Mouse (Mus musculus): ENCODE measurements at regions not wholly inside any gene's neighbourhood (a gene's known extent, or its start where the extent isn't known, plus 50 kb on each side); places are given as distances from the start of the nearest gene placed in this dataset.
"Not testable (repeated sequence)": the region's sequence is repeated elsewhere in the genome, so short reads cannot be mapped to it uniquely, and the experiment has no call there.

- no peak for DNase-seq (ENCODE audit: low spot score in 2 of 2)
- intact Hi-C loops (cut with DNase I) = loop anchor here (10.0 kb wide), 1 partner anchor 406 kb away; no protein-coding TSS in a partner anchor
Observed at GRCm38 (mm10) chr17:83978858-83979470, 131.2 kb upstream of the Haao start.

DNA sequence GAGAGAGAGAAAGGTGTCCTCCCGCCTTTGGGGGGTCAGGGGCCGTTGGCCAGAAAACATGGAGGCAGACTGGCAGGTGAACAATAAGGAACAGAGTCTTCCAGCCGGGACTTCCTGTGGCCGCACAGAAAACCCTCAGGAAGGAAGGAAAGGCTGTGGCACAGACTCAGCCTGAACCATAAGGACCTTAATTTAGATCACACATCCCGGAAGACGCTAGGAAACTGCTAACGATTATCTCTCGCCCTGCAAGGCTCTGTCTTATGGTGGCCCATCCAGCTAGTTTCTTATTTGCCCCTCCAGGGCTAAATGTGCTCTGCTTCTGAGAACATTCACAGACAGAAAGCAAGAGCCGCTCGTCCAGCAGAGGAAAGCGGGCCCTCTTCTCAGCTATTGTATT lies 130.0 kb upstream of the Haao start:
- intact Hi-C loops (cut with DNase I) = loop anchor here (10.0 kb wide), 1 partner anchor 407 kb away; no protein-coding TSS in a partner anchor

DNA sequence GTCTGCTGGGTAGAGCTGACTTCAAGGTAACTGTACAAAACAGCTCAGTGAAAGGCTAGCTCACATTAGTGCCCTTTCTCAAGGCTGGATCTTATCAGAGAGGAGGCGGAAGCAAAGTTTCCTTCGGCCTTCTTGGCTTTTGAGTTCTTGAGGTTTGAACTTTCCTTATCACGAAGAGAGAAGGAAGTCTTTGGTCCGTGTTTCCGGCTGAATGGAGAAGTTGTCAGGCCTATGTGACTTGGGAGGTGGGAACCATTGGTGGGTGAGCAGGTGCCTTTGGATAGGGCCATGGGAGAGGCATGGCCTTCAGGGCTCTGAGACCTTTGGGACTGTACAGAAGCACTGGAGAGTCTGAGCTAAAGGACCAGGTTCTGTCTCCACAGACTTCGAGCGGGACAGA lies 128.1 kb upstream of the Haao start:
- DNase-seq (ENCODE audit: low spot score in 2 of 2) = no peak
- intact Hi-C loops (cut with DNase I) = loop anchor here (10.0 kb wide), 1 partner anchor 409 kb away; no protein-coding TSS in a partner anchor

More for the DNA sequence above, 130.0 kb upstream of the Haao start:
- no peak for DNase-seq (ENCODE audit: low spot score in 2 of 2)

- intact Hi-C loops (cut with DNase I) = loop anchor here (5.0 to 10.0 kb wide), 2 partner anchors 219 to 411 kb away; no protein-coding TSS in a partner anchor
- peak; percentile 37 to 53 for DNase-seq (ENCODE audit: low spot score in 2 of 2)
Observed at GRCm38 (mm10) chr17:83973461-83974350, 125.9 kb upstream of the Haao start.

GRCm38 (mm10) chr17:83972874-83973273 lies 125.1 kb upstream of the Haao start:
- intact Hi-C loops (cut with DNase I) = loop anchor here (5.0 to 10.0 kb wide), 2 partner anchors 219 to 412 kb away; no protein-coding TSS in a partner anchor
- DNase-seq (ENCODE audit: low spot score in 2 of 2) = no peak

- intact Hi-C loops (cut with DNase I) = loop anchor here (5.0 to 10.0 kb wide), 2 partner anchors 220 to 412 kb away; no protein-coding TSS in a partner anchor
Observed at GRCm38 (mm10) chr17:83972470-83972869, 124.7 kb upstream of the Haao start.

DNA sequence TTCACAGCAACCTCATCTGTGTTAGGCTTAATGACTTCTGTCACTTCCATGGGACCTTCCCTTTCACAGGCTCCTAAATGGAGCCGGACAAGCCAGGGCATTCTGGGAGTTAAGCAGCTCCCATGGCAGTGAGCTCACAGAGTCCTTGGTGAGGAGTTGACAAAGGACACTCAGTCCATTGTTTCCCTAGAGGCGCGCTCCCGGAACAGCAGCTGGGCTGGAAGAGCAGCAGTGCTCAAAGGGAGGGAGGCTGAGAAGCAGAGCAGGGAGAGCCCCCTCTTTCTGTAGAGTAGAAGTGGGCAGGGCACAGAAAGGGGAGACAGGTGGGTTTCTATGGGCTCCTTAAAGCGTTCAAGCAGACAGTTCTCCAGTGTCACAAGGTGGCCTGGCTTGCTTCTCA lies 124.3 kb upstream of the Haao start:
- no peak for DNase-seq (ENCODE audit: low spot score in 2 of 2)
- intact Hi-C loops (cut with DNase I) = loop anchor here (5.0 to 10.0 kb wide), 2 partner anchors 220 to 413 kb away; no protein-coding TSS in a partner anchor

More at GRCm38 (mm10) chr17:83972470-83972869, 124.7 kb upstream of the Haao start:
- DNase-seq (ENCODE audit: low spot score in 2 of 2) = no peak

GRCm38 (mm10) chr17:83969407-83969826 lies 121.7 kb upstream of the Haao start:
- intact Hi-C loops (cut with DNase I) = no loop called here
- DNase-seq (ENCODE audit: low spot score in 2 of 2) = no peak

DNA sequence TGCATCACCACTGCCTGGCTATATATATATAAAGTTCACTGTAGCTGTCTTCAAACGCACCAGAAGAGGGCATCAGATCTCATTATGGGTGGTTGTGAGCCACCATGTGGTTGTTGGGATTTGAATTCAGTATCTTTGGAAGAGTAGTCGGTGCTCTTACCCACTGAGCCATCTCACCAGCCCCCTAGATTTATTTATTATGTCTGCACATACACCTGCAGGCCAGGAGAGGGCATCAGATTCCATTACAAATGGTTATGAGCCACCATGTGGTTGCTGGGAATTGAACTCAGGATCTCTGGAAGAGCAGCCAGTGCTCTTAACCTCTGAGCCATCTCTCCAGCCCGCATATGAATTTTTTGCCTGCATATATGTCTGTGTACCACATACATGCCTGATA lies 120.4 kb upstream of the Haao start:
- DNase-seq (ENCODE audit: low spot score in 2 of 2); intact Hi-C loops (cut with DNase I): not testable (repeated sequence)

DNA sequence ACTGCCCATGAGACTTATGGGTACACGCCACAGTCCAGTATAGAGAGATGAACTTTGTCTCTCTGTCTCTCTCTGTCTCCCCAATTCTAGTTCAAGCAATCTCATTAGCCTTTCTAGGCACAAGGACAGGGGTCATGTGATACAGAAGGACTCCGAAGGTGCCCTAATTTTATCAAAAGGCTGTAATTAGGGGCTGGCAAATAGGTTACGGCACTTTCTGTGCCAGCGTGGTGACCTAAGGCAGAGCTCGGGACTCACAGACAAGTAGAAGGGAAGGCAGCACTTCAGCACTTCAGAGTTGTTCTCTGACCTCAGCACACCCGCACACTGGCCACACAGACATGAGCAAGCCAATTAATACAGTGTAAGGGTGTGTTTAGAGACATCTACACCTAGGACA lies 119.2 kb upstream of the Haao start:
- intact Hi-C loops (cut with DNase I) = no loop called here
- peak in 1 of 2 experiments; percentile 47 for DNase-seq (ENCODE audit: low spot score in 2 of 2)

DNA sequence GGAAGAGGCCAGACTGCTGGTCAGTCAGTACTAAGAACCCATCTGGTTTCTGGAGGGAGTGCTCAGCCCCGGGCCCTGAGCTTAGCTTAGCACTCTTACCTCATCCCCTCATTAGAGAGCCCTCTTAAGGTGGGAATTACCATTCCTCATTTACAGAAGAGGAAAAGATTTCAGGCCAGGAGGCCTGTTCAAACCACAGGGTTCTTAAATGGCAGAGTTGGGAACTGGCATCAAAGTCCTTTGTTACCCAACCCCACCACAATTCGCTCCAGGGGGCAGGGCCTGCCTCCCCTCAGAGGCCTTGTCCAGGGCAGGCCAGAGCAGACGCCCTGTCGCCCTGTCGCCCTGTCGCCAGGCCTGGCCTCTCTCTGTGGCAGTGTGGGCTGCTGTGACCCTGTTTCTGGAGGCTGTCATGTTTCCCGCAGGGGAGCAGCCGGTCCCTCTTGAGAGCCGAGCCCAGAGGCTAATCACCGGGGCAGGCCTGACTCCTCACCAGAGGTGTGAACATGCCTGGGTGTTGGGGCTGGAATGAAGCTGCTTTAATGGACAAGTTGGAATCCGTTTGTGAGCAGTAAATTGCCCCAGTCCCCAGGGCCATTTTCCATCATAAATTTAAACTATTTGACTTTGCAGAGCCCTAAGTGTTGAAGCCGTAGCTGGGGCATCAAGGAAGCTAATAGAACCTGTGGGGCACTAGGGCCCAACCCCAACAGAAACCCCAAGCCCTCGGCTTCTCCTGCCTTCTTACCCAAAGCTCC lies 116.9 kb upstream of the Haao start:
- no peak for DNase-seq (ENCODE audit: low spot score in 2 of 2)
- intact Hi-C loops (cut with DNase I) = loop anchor here (5.0 kb wide), 1 partner anchor 62 kb away; no protein-coding TSS in a partner anchor

GRCm38 (mm10) chr17:83963561-83963960 lies 115.8 kb upstream of the Haao start:
- DNase-seq (ENCODE audit: low spot score in 2 of 2) = no peak
- intact Hi-C loops (cut with DNase I) = loop anchor here (5.0 kb wide), 1 partner anchor 61 kb away; no protein-coding TSS in a partner anchor

DNA sequence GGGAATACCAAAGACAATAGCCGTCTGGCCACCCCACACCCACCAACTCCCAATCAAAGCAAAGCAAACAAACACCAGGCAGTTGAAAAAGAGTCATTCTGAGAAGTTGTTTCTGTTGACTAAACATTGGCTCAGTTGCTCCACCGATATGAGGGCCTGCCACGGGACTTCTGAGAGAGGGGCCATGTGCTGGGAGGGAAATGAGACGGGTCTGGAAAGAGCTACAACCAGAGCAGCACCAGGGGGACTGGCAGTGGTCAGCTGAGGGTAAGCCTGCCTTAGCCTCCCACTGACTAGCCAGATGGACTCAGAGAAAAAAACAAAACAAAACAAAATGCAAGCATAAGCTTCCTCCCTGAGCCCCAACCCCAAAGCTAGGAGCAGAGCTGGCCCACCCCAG lies 115.1 kb upstream of the Haao start:
- intact Hi-C loops (cut with DNase I) = loop anchor here (5.0 kb wide), 1 partner anchor 61 kb away; no protein-coding TSS in a partner anchor
- DNase-seq (ENCODE audit: low spot score in 2 of 2) = no peak

DNA sequence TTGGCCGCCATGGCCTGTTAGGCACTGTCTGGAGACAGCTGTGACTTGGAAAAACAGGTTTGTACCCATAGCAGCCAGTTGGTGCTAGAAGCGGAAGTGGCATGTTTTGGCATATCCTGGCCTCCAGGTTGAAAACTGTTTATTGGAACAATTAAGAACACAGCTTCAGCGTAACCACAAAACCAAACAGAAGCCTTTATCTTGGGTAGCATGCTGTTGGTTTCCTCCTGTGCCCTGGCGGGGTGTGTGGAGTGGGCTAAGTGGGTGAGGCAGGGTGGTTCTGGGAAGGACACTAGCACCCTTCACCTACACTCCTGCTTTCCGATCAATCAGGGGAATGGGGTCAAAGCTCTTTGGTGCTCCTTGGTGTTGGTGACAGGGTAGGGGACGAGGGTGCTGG lies 114.4 kb upstream of the Haao start:
- intact Hi-C loops (cut with DNase I) = loop anchor here (5.0 kb wide), 1 partner anchor 60 kb away; no protein-coding TSS in a partner anchor
- DNase-seq (ENCODE audit: low spot score in 2 of 2) = no peak

DNA sequence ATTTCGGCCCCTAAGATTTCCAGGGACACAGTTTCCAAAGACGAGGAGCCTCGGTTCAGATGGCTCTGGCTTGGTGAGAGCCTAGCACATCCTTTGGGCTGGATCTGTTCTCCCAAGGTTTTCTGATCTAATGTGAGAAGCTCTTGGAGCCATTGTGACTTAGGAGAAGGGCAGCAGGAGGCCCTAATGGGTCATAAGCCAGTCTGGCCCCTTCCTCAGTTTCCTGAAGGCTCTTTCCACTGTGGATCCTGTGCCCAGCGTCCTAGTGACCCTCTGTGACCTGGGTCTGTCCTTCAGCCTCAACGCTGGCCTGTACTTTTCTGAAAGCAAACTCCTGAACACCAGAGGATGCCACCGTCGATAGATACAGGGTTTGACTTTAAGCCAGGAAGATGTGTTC lies 113.1 kb upstream of the Haao start:
- intact Hi-C loops (cut with DNase I) = loop anchor here (5.0 kb wide), 1 partner anchor 59 kb away; no protein-coding TSS in a partner anchor

DNA sequence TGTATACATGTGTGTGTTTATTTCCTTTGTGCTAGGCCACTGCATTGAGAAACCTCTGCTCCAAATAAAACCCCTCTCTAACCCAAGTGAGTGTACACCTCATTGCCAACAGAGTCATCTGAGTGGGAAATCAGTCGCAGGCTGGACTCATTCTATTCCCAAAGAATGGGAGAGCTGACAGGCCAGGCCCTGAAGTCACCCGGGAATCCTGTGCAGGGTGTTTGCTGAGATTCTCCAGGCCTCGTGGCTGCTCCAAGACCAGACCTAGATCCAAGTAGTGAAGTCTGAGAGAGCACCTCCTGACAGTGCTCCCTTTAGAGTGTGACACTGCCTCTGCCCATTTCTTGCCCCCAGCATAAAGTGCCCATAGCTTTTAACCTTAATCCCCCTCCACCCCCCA lies 112.4 kb upstream of the Haao start:
- intact Hi-C loops (cut with DNase I) = loop anchor here (5.0 kb wide), 1 partner anchor 58 kb away; no protein-coding TSS in a partner anchor
- no peak for DNase-seq (ENCODE audit: low spot score in 2 of 2)

More for the DNA sequence above, 113.1 kb upstream of the Haao start:
- no peak for DNase-seq (ENCODE audit: low spot score in 2 of 2)

DNA sequence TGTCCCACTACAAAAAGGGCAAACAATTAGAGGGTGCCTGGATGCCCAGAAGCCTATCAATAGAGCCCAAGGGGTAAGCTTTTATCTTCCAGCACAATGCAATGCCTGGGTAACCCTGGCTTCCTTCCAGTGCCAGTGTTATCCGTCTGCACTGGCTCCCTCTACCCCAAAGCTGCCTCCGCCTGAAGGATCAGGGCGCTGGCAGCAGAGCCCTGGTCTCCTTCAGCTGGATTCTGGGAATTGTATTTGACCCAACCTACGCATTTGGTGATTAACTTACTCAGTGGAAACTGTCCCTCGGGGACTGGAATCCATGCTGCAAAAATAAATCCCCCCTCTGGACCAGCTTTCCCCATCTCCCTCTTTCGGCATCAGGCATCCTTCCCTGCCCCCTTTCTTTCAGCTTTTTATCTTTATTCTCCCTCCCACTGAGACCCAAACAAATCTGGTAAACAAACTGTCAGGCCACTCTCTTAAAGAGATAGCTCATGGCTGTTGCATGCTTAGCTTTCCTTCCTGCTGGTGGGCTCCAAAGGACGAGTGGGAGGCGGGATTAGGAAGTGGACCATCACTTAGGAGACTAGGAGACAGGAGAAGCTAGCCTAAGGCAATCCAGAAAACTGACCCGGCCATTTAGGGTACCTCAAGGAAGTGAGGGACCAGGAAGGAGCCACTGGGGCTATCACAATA lies 111.5 kb upstream of the Haao start:
- intact Hi-C loops (cut with DNase I) = no loop called here
- no peak for DNase-seq (ENCODE audit: low spot score in 2 of 2)

GRCm38 (mm10) chr17:83958706-83959105 lies 110.9 kb upstream of the Haao start:
- intact Hi-C loops (cut with DNase I) = no loop called here
- DNase-seq (ENCODE audit: low spot score in 2 of 2) = no peak

All from left cerebral cortex, postnatal 14 days (tissue).